Comparison of ENCODE assay signal across 20 mouse cellular contexts in genomic region chr7:72100683-72101082, GRCm38 (mm10).
A peak's percentile ranks its signal among the peaks of the same experiment; 100 is the strongest.
DNase-seq lines count a peak whose midpoint lies in the region; ATAC-seq and TF ChIP-seq lines count a peak whose summit lies in the region.
"Had no signal": no experiment of that assay in that cellular context is flagged by ENCODE, and none has a peak within 500 bp of the region (broad histone marks: within the 10 kb centered on the region; RNA-seq: fewer than 3 reads in every experiment).

No protein-coding gene starts in this region.

- DNase-seq in midbrain, postnatal 0 days (ENCODE audit: low spot score), result peak; percentile 6
- DNase-seq in forelimb bud, embryonic 11.5 days (ENCODE audit: low read depth, low spot score), result peak; percentile 11
- no peak for DNase-seq in adrenal gland, postnatal 4 days (ENCODE audit: low spot score in 2 of 2)
- no peak for DNase-seq in kidney, postnatal 14 days
- DNase-seq: adrenal gland, adult 8-10 months; adrenal gland, postnatal 36 days; cerebellum, adult 11 months; cerebellum, adult 8-10 months; cerebellum, postnatal 14 days; embryo, embryonic 11 days; gastrocnemius, postnatal 36 days; heart, adult 11 months; heart, postnatal 36 days had no signal

- H3K27ac ChIP-seq in hindbrain, embryonic 16.5 days (ENCODE audit: low read depth, low read length), result no peak overlapping the region
- H3K27ac ChIP-seq in hindbrain, embryonic 13.5 days, result no peak overlapping the region
- no peak overlapping the region for H3K27ac ChIP-seq in midbrain, postnatal 0 days (ENCODE audit: low read depth, low read length)
- no peak overlapping the region for H3K27ac ChIP-seq in midbrain, embryonic 15.5 days
- H3K27ac ChIP-seq: embryonic facial prominence, embryonic 12.5 days; forebrain, embryonic 12.5 days; heart, embryonic 13.5 days; hindbrain, embryonic 12.5 days had no signal

- TF ChIP-seq CTCF in midbrain, postnatal 0 days (IDR thresholded peaks at IDR 0.05), result no peak

- H3K4me2 ChIP-seq in hindbrain, embryonic 16.5 days (ENCODE audit: low read length), result no peak overlapping the region
- no peak overlapping the region for H3K4me2 ChIP-seq in hindbrain, embryonic 13.5 days
- no peak overlapping the region for H3K4me2 ChIP-seq in midbrain, postnatal 0 days (ENCODE audit: low read depth, low read length, poor library complexity, severe bottlenecking)
- H3K4me2 ChIP-seq in midbrain, embryonic 15.5 days, result no peak overlapping the region
- H3K4me2 ChIP-seq: embryonic facial prominence, embryonic 12.5 days; forebrain, embryonic 12.5 days; heart, embryonic 13.5 days; hindbrain, embryonic 12.5 days had no signal

- H3K27me3 ChIP-seq in hindbrain, embryonic 16.5 days (replicated peaks; ENCODE audit: control insufficient read depth, insufficient read depth, low read length), result no peaks in the 10 kb centered on the region
- H3K27me3 ChIP-seq in hindbrain, embryonic 13.5 days, result no peaks in the 10 kb centered on the region
- no peaks in the 10 kb centered on the region for H3K27me3 ChIP-seq in midbrain, postnatal 0 days (ENCODE audit: insufficient read depth, low read length)
- H3K27me3 ChIP-seq in midbrain, embryonic 15.5 days (replicated peaks), result no peaks in the 10 kb centered on the region
- H3K27me3 ChIP-seq: embryonic facial prominence, embryonic 12.5 days; forebrain, embryonic 12.5 days; heart, embryonic 13.5 days; hindbrain, embryonic 12.5 days had no signal

- ATAC-seq in hindbrain, embryonic 16.5 days, result peak; percentile 54; the same call in 1 of the 2 replicates
- ATAC-seq in hindbrain, embryonic 13.5 days (ENCODE audit: low FRiP score), result no peak
- no peak for ATAC-seq in midbrain, postnatal 0 days (ENCODE audit: low FRiP score)
- ATAC-seq in midbrain, embryonic 15.5 days (replicated peaks), result no peak

- H3K9ac ChIP-seq in hindbrain, embryonic 16.5 days (ENCODE audit: low read depth, low read length), result no peak overlapping the region
- H3K9ac ChIP-seq in hindbrain, embryonic 13.5 days, result no peak overlapping the region
- H3K9ac ChIP-seq in midbrain, postnatal 0 days (replicated peaks; ENCODE audit: low read length, poor library complexity, severe bottlenecking), result no peak overlapping the region
- no peak overlapping the region for H3K9ac ChIP-seq in midbrain, embryonic 15.5 days
- H3K9ac ChIP-seq: embryonic facial prominence, embryonic 12.5 days; forebrain, embryonic 12.5 days; heart, embryonic 13.5 days; hindbrain, embryonic 12.5 days had no signal

- H3K9me3 ChIP-seq in hindbrain, embryonic 16.5 days (ENCODE audit: control insufficient read depth, low read length), result no peaks in the 10 kb centered on the region
- no peaks in the 10 kb centered on the region for H3K9me3 ChIP-seq in hindbrain, embryonic 13.5 days
- H3K9me3 ChIP-seq in midbrain, postnatal 0 days (ENCODE audit: low read length), result no peaks in the 10 kb centered on the region
- no peaks in the 10 kb centered on the region for H3K9me3 ChIP-seq in midbrain, embryonic 15.5 days
- H3K9me3 ChIP-seq: embryonic facial prominence, embryonic 12.5 days; forebrain, embryonic 12.5 days; heart, embryonic 13.5 days; hindbrain, embryonic 12.5 days had no signal

- WGBS in hindbrain, embryonic 16.5 days, result 54% methylated on average over 5 of the region's 5 CpGs
- WGBS in hindbrain, embryonic 13.5 days, result 43% methylated on average over 5 of the region's 5 CpGs
- WGBS in midbrain, postnatal 0 days, result 60% methylated on average over 5 of the region's 5 CpGs
- WGBS in midbrain, embryonic 15.5 days, result 64% methylated on average over 5 of the region's 5 CpGs

- no peaks in the 10 kb centered on the region for H3K36me3 ChIP-seq in hindbrain, embryonic 16.5 days (ENCODE audit: control insufficient read depth, insufficient read depth, low read length)
- H3K36me3 ChIP-seq in hindbrain, embryonic 13.5 days, result no peaks in the 10 kb centered on the region
- no peaks in the 10 kb centered on the region for H3K36me3 ChIP-seq in midbrain, postnatal 0 days (ENCODE audit: insufficient read depth, low read length)
- no peaks in the 10 kb centered on the region for H3K36me3 ChIP-seq in midbrain, embryonic 15.5 days (replicated peaks)
- H3K36me3 ChIP-seq: embryonic facial prominence, embryonic 12.5 days; forebrain, embryonic 12.5 days; heart, embryonic 13.5 days; hindbrain, embryonic 12.5 days had no signal

- H3K4me1 ChIP-seq in hindbrain, embryonic 16.5 days (ENCODE audit: control insufficient read depth, insufficient read depth, low read depth, low read length), result no peaks in the 10 kb centered on the region
- no peaks in the 10 kb centered on the region for H3K4me1 ChIP-seq in hindbrain, embryonic 13.5 days (replicated peaks)
- H3K4me1 ChIP-seq in midbrain, postnatal 0 days (ENCODE audit: insufficient read depth, low read length), result no peaks in the 10 kb centered on the region
- no peaks in the 10 kb centered on the region for H3K4me1 ChIP-seq in midbrain, embryonic 15.5 days
- H3K4me1 ChIP-seq: embryonic facial prominence, embryonic 12.5 days; forebrain, embryonic 12.5 days; heart, embryonic 13.5 days had no signal

- H3K4me3 ChIP-seq in hindbrain, embryonic 16.5 days (ENCODE audit: low read length), result no peak overlapping the region
- no peak overlapping the region for H3K4me3 ChIP-seq in hindbrain, embryonic 13.5 days
- no peak overlapping the region for H3K4me3 ChIP-seq in midbrain, postnatal 0 days (ENCODE audit: low read depth, low read length)
- H3K4me3 ChIP-seq in midbrain, embryonic 15.5 days, result no peak overlapping the region
- H3K4me3 ChIP-seq: embryonic facial prominence, embryonic 12.5 days; forebrain, embryonic 12.5 days; heart, embryonic 13.5 days; hindbrain, embryonic 12.5 days had no signal

Comparison
In these comparisons a context has a peak if more than half of its experiments do, and no peak if none do; other contexts are left out.
1. DNase-seq: peak in midbrain, postnatal 0 days (single experiment) and forelimb bud, embryonic 11.5 days (single experiment); none in adrenal gland, postnatal 4 days (0 of 2) and kidney, postnatal 14 days (single experiment).